Mouse (Mus musculus) kidney, embryonic 16.5 days (tissue): Measurements from ENCODE around the gene Gabrr3. TPM values are rescaled to one million over a fixed set of nuclear protein-coding genes. Genes with fewer than 3 reads are reported as not detected.

Experiments
- ATAC-seq: fragments of 200-750 bp; cut with Nextera tagmentation; 2 replicates; pipeline ENCODE4 v1.8.0; 2017; ENCODE audit warnings: moderate TSS enrichment; ENCODE audit not compliant: low FRiP score, low TSS enrichment
- H3K27ac ChIP-seq: fragments of 300-500 bp; sonication (generic); 2 replicates; pipeline ENCODE4 v1.5.1; 2014; ENCODE audit warnings: low read length
- H3K27me3 ChIP-seq: fragments of 300-500 bp; sonication (generic); 2 replicates; pipeline ENCODE4 v1.6.1; 2014; ENCODE audit warnings: low read length, control low read depth, mixed read lengths; ENCODE audit not compliant: insufficient read depth
- H3K36me3 ChIP-seq: fragments of 300-500 bp; sonication (generic); 2 replicates; pipeline ENCODE4 v1.6.1; 2014; ENCODE audit warnings: low read length, control low read depth, mixed read lengths; ENCODE audit not compliant: insufficient read depth
- H3K4me1 ChIP-seq: fragments of 300-500 bp; sonication (generic); 2 replicates; pipeline ENCODE4 v1.6.1; 2014; ENCODE audit warnings: low read length, control low read depth, mixed read lengths; ENCODE audit not compliant: insufficient read depth
- H3K4me2 ChIP-seq: fragments of 300-500 bp; sonication (generic); replicated peaks from 2 replicates; pipeline ENCODE4 v1.6.1; 2014; ENCODE audit warnings: low read depth, low read length
- H3K4me3 ChIP-seq: fragments of 300-500 bp; sonication (generic); 2 replicates; pipeline ENCODE4 v1.5.1; 2014; ENCODE audit warnings: mild to moderate bottlenecking, low read length
- H3K9ac ChIP-seq: fragments of 300-500 bp; sonication (generic); replicated peaks from 2 replicates; pipeline ENCODE4 v1.6.1; 2014; ENCODE audit warnings: low read length
- H3K9me3 ChIP-seq: fragments of 300-500 bp; sonication (generic); 2 replicates; pipeline ENCODE4 v1.6.1; 2016; ENCODE audit warnings: low read length, control low read depth
- WGBS: fragments of 180-500 bp; shearing (Covaris S2); extraction: QIAGEN DNeasy Blood & Tissue Kit; methylation state at CpG from one replicate; pipeline ENCODE4 v1.1.7; 2014; 5-methylcytosine and 5-hydroxymethylcytosine counted together
- polyA plus RNA-seq: library from polyadenylated mRNA; unstranded; fragments of >200 nt; fragmentation: Nextera tagmentation; extraction: Ambion mirVana; gene quantifications from 2 replicates; pipeline ENCODE4 v1.2.1, GENCODE M21; 2015

Gene Gabrr3
- polyA plus RNA-seq, 1 experiment from 2014 or later = 0.06 TPM

GRCm38 (mm10) chr16:59493199-59493598, 86.1 kb downstream of the Gabrr3 start:
- Histone ChIP-seq H3K4me2 (no peak overlapping the region), H3K4me1 (0 out of 2 replicates have a peak, but pooled peaks cover 2% of the 10 kb centered on the region), H3K9me3 (no peaks in the 10 kb centered on the region), H3K36me3 (peaks cover 32% of the 10 kb centered on the region), H3K4me3 (no peak overlapping the region), H3K9ac (no peak overlapping the region), H3K27me3 (no peaks in the 10 kb centered on the region), H3K27ac (peak overlapping the region; percentile 27; the same call in 1 of the 2 replicates)
- peak; percentile 91 for ATAC-seq
- 56% methylated on average over 14 of the region's 14 CpGs for WGBS

GRCm38 (mm10) chr16:59497947-59498346, 90.8 kb downstream of the Gabrr3 start:
- Histone ChIP-seq H3K4me1 (0 out of 2 replicates have a peak, but pooled peaks cover 2% of the 10 kb centered on the region), H3K9me3 (no peaks in the 10 kb centered on the region), H3K27ac (peak overlapping the region; percentile 23; the same call in 1 of the 2 replicates), H3K9ac (no peak overlapping the region), H3K27me3 (no peaks in the 10 kb centered on the region), H3K4me2 (no peak overlapping the region), H3K4me3 (no peak overlapping the region), H3K36me3 (peaks cover 22% of the 10 kb centered on the region)
- 74% methylated on average over 1 of the region's 1 CpGs for WGBS
- peak; percentile 59; the same call in 1 of the 2 replicates for ATAC-seq

GRCm38 (mm10) chr16:59499180-59499579, 92.0 kb downstream of the Gabrr3 start:
- no peak overlapping the region for H3K4me2 ChIP-seq
- no peaks in the 10 kb centered on the region for H3K9me3 ChIP-seq
- 93% methylated on average over 3 of the region's 3 CpGs for WGBS
- no peaks in the 10 kb centered on the region for H3K27me3 ChIP-seq
- no peak for ATAC-seq
- H3K4me1 ChIP-seq = no peaks in the 10 kb centered on the region
- no peak overlapping the region for H3K4me3 ChIP-seq
- H3K9ac ChIP-seq = no peak overlapping the region
- H3K27ac ChIP-seq = no peak overlapping the region
- H3K36me3 ChIP-seq = peaks cover 20% of the 10 kb centered on the region

- no peak overlapping the region for H3K9ac ChIP-seq
- H3K4me3 ChIP-seq = no peak overlapping the region
- peaks cover 25% of the 10 kb centered on the region; the same call in 1 of the 2 replicates for H3K36me3 ChIP-seq
- H3K27me3 ChIP-seq = no peaks in the 10 kb centered on the region
- H3K9me3 ChIP-seq = no peaks in the 10 kb centered on the region
- H3K4me2 ChIP-seq = no peak overlapping the region
- ATAC-seq = no peak
- H3K4me1 ChIP-seq = no peaks in the 10 kb centered on the region
- H3K27ac ChIP-seq = no peak overlapping the region
- WGBS = 81% methylated on average over 5 of the region's 5 CpGs
Measured at GRCm38 (mm10) chr16:59509830-59510229, 102.7 kb downstream of the Gabrr3 start.

Other genes with a start within 250 kb of the Gabrr3 start
- not detected in 2 replicates for gene Olfr196, start 236.9 kb upstream of the Gabrr3 start, polyA plus RNA-seq
- not detected in 2 replicates for gene Olfr198, start 203.8 kb upstream of the Gabrr3 start, polyA plus RNA-seq
- gene Olfr199, start 187.6 kb upstream of the Gabrr3 start, polyA plus RNA-seq = not detected in 2 replicates
- gene Olfr201, start 134.7 kb upstream of the Gabrr3 start, polyA plus RNA-seq = not detected in 2 replicates
- not detected in 2 replicates for gene Olfr202, start 120.5 kb upstream of the Gabrr3 start, polyA plus RNA-seq
- not detected in 2 replicates for gene Olfr203, start 108.5 kb upstream of the Gabrr3 start, polyA plus RNA-seq
- gene Olfr204, start 89.1 kb upstream of the Gabrr3 start, polyA plus RNA-seq = not detected in 2 replicates
- not detected in 2 replicates for gene Olfr205, start 76.2 kb upstream of the Gabrr3 start, polyA plus RNA-seq
- not detected in 2 replicates for gene Olfr206, start 58.1 kb upstream of the Gabrr3 start, polyA plus RNA-seq
- gene Olfr209, start 43.3 kb upstream of the Gabrr3 start, polyA plus RNA-seq = not detected in 2 replicates
- gene Riox2, start 64.4 kb downstream of the Gabrr3 start, polyA plus RNA-seq = 37.8 and 39.8 TPM in 2 replicates
- 7.6 and 8.7 TPM in 2 replicates for gene Crybg3, start 193.6 kb downstream of the Gabrr3 start, polyA plus RNA-seq
- gene Arl6, start 232.1 kb downstream of the Gabrr3 start, polyA plus RNA-seq = 34.8 and 38.7 TPM in 2 replicates